Mouse (Mus musculus): ENCODE results near the gene 1700086D15Rik.

DNA sequence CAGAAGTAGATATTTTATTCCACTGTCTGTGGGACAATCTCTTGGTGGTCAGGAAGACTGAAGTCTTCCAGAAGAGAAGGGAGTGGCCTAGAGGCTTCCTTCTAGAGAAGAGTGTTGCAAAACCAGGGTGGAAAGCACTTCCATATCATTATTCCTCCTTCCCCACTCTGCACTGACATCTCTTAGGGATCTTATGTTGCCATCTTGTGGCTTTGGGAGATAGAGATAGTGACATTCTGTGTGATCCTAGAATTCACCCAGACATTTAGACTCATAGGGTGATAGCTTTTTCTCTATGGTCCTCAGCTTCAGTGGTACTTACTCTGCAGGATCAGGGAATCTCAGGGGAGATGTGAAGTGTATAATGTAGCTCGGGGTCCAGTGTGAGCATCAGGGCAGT is 43.3 kb upstream of the 1700086D15Rik start:
- TF ChIP-seq CTCF (conservative IDR thresholded peaks at IDR 0.05; ENCODE audit: low read length) (no peak), NANOG (IDR thresholded peaks at IDR 0.05; ENCODE audit: borderline replicate concordance, low read length) (no peak)

Data from E14TG2a.4 (cell line).